Mouse (Mus musculus): ENCODE measurements around the gene Nrxn1. TPM values are rescaled to one million over a fixed set of nuclear protein-coding genes. Genes with fewer than 3 reads are reported as not detected.

The Nrxn1 gene
- polyA plus RNA-seq, 1 experiment from 2014 or later, result 2.0 TPM

GRCm38 (mm10) chr17:90088314-90088650 is 1004.6 kb downstream of the Nrxn1 start:
- 0 out of 2 replicates have a peak overlapping the region, but pooled peaks have one; percentile 45 for H3K9ac ChIP-seq (ENCODE audit: low read length)
- peak overlapping the region; percentile 62 for H3K4me2 ChIP-seq (ENCODE audit: low read length)
- peak overlapping the region; percentile 1 to 20; a peak in 3 of 4 replicates for H3K4me3 ChIP-seq (ENCODE audit: control insufficient read depth in 1 of 2, insufficient read depth in 1 of 2, low read depth in 1 of 2, low read length in 2 of 2)
- no peaks in the 10 kb centered on the region for H3K4me1 ChIP-seq (ENCODE audit: control insufficient read depth in 2 of 2, insufficient read depth in 2 of 2, low read length in 2 of 2)
- no peaks in the 10 kb centered on the region for H3K27me3 ChIP-seq (ENCODE audit: control insufficient read depth, insufficient read depth, low read length)
- H3K36me3 ChIP-seq (ENCODE audit: control insufficient read depth, insufficient read depth, low read length), result no peaks in the 10 kb centered on the region
- peak; percentile 54 for ATAC-seq (ENCODE audit: insufficient number of reproducible peaks, insufficient read depth, low FRiP score, low read depth)
- H3K27ac ChIP-seq (replicated peaks in 1 of 2; ENCODE audit: control insufficient read depth in 1 of 2, insufficient read depth in 1 of 2, low read depth in 2 of 2, low read length in 2 of 2), result no peak overlapping the region
- H3K9me3 ChIP-seq (ENCODE audit: control insufficient read depth, low read length), result no peaks in the 10 kb centered on the region
- 6% methylated on average over 12 of the region's 12 CpGs for WGBS

DNA sequence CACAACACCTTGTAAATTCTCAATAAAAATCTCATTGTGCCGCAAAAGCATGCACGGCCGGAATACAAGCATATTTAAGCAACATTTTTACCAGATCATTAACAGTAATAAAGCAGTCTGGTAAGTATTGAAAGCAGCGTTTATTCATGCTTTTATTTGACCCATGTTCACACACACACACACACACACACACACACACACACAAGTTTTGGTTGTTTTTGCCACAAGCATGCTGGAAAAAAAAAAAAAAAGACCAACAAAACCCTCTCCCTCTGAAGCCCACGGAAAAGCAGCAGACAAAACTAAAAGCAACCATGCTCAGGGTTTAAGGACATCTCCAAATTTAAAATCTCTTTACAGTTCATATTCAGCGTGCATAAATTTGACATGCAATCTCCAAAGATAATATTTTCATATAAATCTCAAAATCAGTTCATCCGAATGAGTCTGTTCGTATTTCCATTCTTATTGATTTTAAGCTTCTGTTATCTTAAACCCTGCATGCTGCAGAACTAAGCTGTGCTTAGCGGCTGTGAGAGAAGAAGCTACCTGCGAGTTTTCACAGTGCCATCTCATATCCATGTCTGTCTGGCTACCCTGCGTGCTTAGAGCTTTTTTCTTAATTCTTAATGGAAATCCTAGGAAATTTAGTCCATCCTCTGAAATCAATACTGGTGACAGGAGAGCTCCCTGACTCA is 1005.1 kb downstream of the Nrxn1 start:
- 68% methylated on average over 11 of the region's 11 CpGs for WGBS
- H3K4me3 ChIP-seq (ENCODE audit: control insufficient read depth in 1 of 2, insufficient read depth in 1 of 2, low read depth in 1 of 2, low read length in 2 of 2), result peak overlapping the region; percentile 1 to 20; a peak in 3 of 4 replicates
- H3K9ac ChIP-seq (ENCODE audit: low read length), result no peak overlapping the region
- no peak overlapping the region for H3K27ac ChIP-seq (replicated peaks in 1 of 2; ENCODE audit: control insufficient read depth in 1 of 2, insufficient read depth in 1 of 2, low read depth in 2 of 2, low read length in 2 of 2)
- H3K27me3 ChIP-seq (ENCODE audit: control insufficient read depth, insufficient read depth, low read length), result no peaks in the 10 kb centered on the region
- H3K36me3 ChIP-seq (ENCODE audit: control insufficient read depth, insufficient read depth, low read length), result no peaks in the 10 kb centered on the region
- H3K9me3 ChIP-seq (ENCODE audit: control insufficient read depth, low read length), result no peaks in the 10 kb centered on the region
- peak overlapping the region; percentile 62 for H3K4me2 ChIP-seq (ENCODE audit: low read length)
- no peak for ATAC-seq (ENCODE audit: insufficient number of reproducible peaks, insufficient read depth, low FRiP score, low read depth)
- H3K4me1 ChIP-seq (ENCODE audit: control insufficient read depth in 2 of 2, insufficient read depth in 2 of 2, low read length in 2 of 2), result no peaks in the 10 kb centered on the region

- Histone ChIP-seq H3K4me2 (ENCODE audit: low read length) (no peak overlapping the region), H3K36me3 (ENCODE audit: control insufficient read depth, insufficient read depth, low read length) (no peaks in the 10 kb centered on the region), H3K9ac (ENCODE audit: low read length) (no peak overlapping the region)
These were observed 1006.0 kb downstream of the Nrxn1 start for GRCm38 (mm10) chr17:90086826-90087225.

DNA sequence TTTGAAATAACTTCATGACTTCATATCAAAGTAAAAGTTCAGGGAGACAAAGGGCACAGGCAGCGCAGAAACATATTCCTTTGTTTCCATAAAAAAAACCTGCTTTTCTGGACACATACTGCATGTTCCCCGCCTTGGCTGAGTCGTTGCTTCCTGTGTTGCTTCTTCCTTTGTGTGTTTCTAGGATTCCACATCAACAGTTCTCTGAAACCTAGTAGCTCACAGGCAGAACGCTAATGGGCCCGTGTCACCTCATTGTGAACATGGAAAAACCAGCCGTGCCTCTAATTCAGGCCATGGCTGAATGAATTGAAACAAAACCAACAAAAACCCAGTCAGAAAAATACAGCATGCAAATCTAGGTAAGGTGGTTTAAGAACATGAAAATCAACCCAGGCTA is 1013.9 kb downstream of the Nrxn1 start:
- ATAC-seq (ENCODE audit: insufficient number of reproducible peaks, insufficient read depth, low FRiP score, low read depth), result no peak
- no peak overlapping the region for H3K4me2 ChIP-seq (ENCODE audit: low read length)
- H3K36me3 ChIP-seq (ENCODE audit: control insufficient read depth, insufficient read depth, low read length), result no peaks in the 10 kb centered on the region
- no peaks in the 10 kb centered on the region for H3K9me3 ChIP-seq (ENCODE audit: control insufficient read depth, low read length)
- 66% methylated on average over 6 of the region's 6 CpGs for WGBS
- H3K27ac ChIP-seq (replicated peaks in 1 of 2; ENCODE audit: control insufficient read depth in 1 of 2, insufficient read depth in 1 of 2, low read depth in 2 of 2, low read length in 2 of 2), result no peak overlapping the region
- H3K4me3 ChIP-seq (ENCODE audit: control insufficient read depth in 1 of 2, insufficient read depth in 1 of 2, low read depth in 1 of 2, low read length in 2 of 2), result no peak overlapping the region
- H3K9ac ChIP-seq (ENCODE audit: low read length), result no peak overlapping the region
- no peaks in the 10 kb centered on the region for H3K27me3 ChIP-seq (ENCODE audit: control insufficient read depth, insufficient read depth, low read length)
- H3K4me1 ChIP-seq (ENCODE audit: control insufficient read depth in 2 of 2, insufficient read depth in 2 of 2, low read length in 2 of 2), result no peaks in the 10 kb centered on the region

More at GRCm38 (mm10) chr17:90086826-90087225, 1006.0 kb downstream of the Nrxn1 start:
- no peak for ATAC-seq (ENCODE audit: insufficient number of reproducible peaks, insufficient read depth, low FRiP score, low read depth)
- H3K27ac ChIP-seq (replicated peaks in 1 of 2; ENCODE audit: control insufficient read depth in 1 of 2, insufficient read depth in 1 of 2, low read depth in 2 of 2, low read length in 2 of 2), result no peak overlapping the region
- H3K27me3 ChIP-seq (ENCODE audit: control insufficient read depth, insufficient read depth, low read length), result no peaks in the 10 kb centered on the region
- no peak overlapping the region for H3K4me3 ChIP-seq (ENCODE audit: control insufficient read depth in 1 of 2, insufficient read depth in 1 of 2, low read depth in 1 of 2, low read length in 2 of 2)
- 38% methylated on average over 1 of the region's 1 CpGs for WGBS
- H3K9me3 ChIP-seq (ENCODE audit: control insufficient read depth, low read length), result no peaks in the 10 kb centered on the region
- H3K4me1 ChIP-seq (ENCODE audit: control insufficient read depth in 2 of 2, insufficient read depth in 2 of 2, low read length in 2 of 2), result no peaks in the 10 kb centered on the region

- Histone ChIP-seq H3K4me2 (ENCODE audit: low read length) (no peak overlapping the region), H3K27ac (replicated peaks in 1 of 2; ENCODE audit: control insufficient read depth in 1 of 2, insufficient read depth in 1 of 2, low read depth in 2 of 2, low read length in 2 of 2) (no peak overlapping the region), H3K4me3 (ENCODE audit: control insufficient read depth in 1 of 2, insufficient read depth in 1 of 2, low read depth in 1 of 2, low read length in 2 of 2) (no peak overlapping the region), H3K9ac (ENCODE audit: low read length) (no peak overlapping the region), H3K27me3 (ENCODE audit: control insufficient read depth, insufficient read depth, low read length) (no peaks in the 10 kb centered on the region), H3K4me1 (ENCODE audit: control insufficient read depth in 2 of 2, insufficient read depth in 2 of 2, low read length in 2 of 2) (no peaks in the 10 kb centered on the region), H3K36me3 (ENCODE audit: control insufficient read depth, insufficient read depth, low read length) (no peaks in the 10 kb centered on the region), H3K9me3 (ENCODE audit: control insufficient read depth, low read length) (no peaks in the 10 kb centered on the region)
- no peak for ATAC-seq (ENCODE audit: insufficient number of reproducible peaks, insufficient read depth, low FRiP score, low read depth)
- 50% methylated on average over 3 of the region's 3 CpGs for WGBS
These were observed 1014.4 kb downstream of the Nrxn1 start for GRCm38 (mm10) chr17:90078488-90078887.

DNA sequence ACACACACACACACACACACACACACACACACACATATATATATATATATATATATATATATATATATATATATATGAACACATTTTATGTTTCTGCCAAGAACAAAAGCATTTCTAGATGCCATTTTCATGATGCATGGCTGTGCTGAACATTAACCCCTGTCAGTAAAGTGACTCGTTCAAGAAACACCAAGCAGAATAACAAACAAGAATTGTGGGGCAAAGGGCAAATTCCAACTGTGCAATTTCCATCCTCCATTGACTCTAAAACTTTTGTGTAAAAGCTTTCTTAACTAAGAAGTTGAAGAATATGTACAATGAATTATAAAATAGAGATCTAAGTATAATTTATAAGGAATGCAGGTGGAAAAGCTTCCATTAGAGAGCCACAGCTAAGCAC is 1030.0 kb downstream of the Nrxn1 start:
- 56% methylated on average over 1 of the region's 1 CpGs for WGBS
- Histone ChIP-seq H3K36me3 (ENCODE audit: control insufficient read depth, insufficient read depth, low read length) (no peaks in the 10 kb centered on the region), H3K27me3 (ENCODE audit: control insufficient read depth, insufficient read depth, low read length) (no peaks in the 10 kb centered on the region), H3K4me3 (ENCODE audit: control insufficient read depth in 1 of 2, insufficient read depth in 1 of 2, low read depth in 1 of 2, low read length in 2 of 2) (no peak overlapping the region), H3K27ac (replicated peaks in 1 of 2; ENCODE audit: control insufficient read depth in 1 of 2, insufficient read depth in 1 of 2, low read depth in 2 of 2, low read length in 2 of 2) (no peak overlapping the region), H3K9me3 (ENCODE audit: control insufficient read depth, low read length) (no peaks in the 10 kb centered on the region), H3K9ac (ENCODE audit: low read length) (no peak overlapping the region), H3K4me1 (ENCODE audit: control insufficient read depth in 2 of 2, insufficient read depth in 2 of 2, low read length in 2 of 2) (no peaks in the 10 kb centered on the region), H3K4me2 (ENCODE audit: low read length) (no peak overlapping the region)
- ATAC-seq (ENCODE audit: insufficient number of reproducible peaks, insufficient read depth, low FRiP score, low read depth), result no peak

GRCm38 (mm10) chr17:90060872-90061271 is 1032.0 kb downstream of the Nrxn1 start:
- 68% methylated on average over 5 of the region's 5 CpGs for WGBS

GRCm38 (mm10) chr17:90060168-90060567 is 1032.7 kb downstream of the Nrxn1 start:
- no peaks in the 10 kb centered on the region for H3K9me3 ChIP-seq (ENCODE audit: control insufficient read depth, low read length)
- no peak overlapping the region for H3K9ac ChIP-seq (ENCODE audit: low read length)
- H3K27ac ChIP-seq (replicated peaks in 1 of 2; ENCODE audit: control insufficient read depth in 1 of 2, insufficient read depth in 1 of 2, low read depth in 2 of 2, low read length in 2 of 2), result no peak overlapping the region
- no peak overlapping the region for H3K4me2 ChIP-seq (ENCODE audit: low read length)
- H3K4me1 ChIP-seq (ENCODE audit: control insufficient read depth in 2 of 2, insufficient read depth in 2 of 2, low read length in 2 of 2), result no peaks in the 10 kb centered on the region
- no peak overlapping the region for H3K4me3 ChIP-seq (ENCODE audit: control insufficient read depth in 1 of 2, insufficient read depth in 1 of 2, low read depth in 1 of 2, low read length in 2 of 2)
- no peaks in the 10 kb centered on the region for H3K27me3 ChIP-seq (ENCODE audit: control insufficient read depth, insufficient read depth, low read length)
- 52% methylated on average over 3 of the region's 3 CpGs for WGBS
- no peaks in the 10 kb centered on the region for H3K36me3 ChIP-seq (ENCODE audit: control insufficient read depth, insufficient read depth, low read length)
- ATAC-seq (ENCODE audit: insufficient number of reproducible peaks, insufficient read depth, low FRiP score, low read depth), result no peak

More at GRCm38 (mm10) chr17:90060872-90061271, 1032.0 kb downstream of the Nrxn1 start:
- H3K9ac ChIP-seq (ENCODE audit: low read length), result no peak overlapping the region
- no peak overlapping the region for H3K27ac ChIP-seq (replicated peaks in 1 of 2; ENCODE audit: control insufficient read depth in 1 of 2, insufficient read depth in 1 of 2, low read depth in 2 of 2, low read length in 2 of 2)
- no peak overlapping the region for H3K4me2 ChIP-seq (ENCODE audit: low read length)
- H3K36me3 ChIP-seq (ENCODE audit: control insufficient read depth, insufficient read depth, low read length), result no peaks in the 10 kb centered on the region
- H3K4me3 ChIP-seq (ENCODE audit: control insufficient read depth in 1 of 2, insufficient read depth in 1 of 2, low read depth in 1 of 2, low read length in 2 of 2), result no peak overlapping the region
- no peaks in the 10 kb centered on the region for H3K4me1 ChIP-seq (ENCODE audit: control insufficient read depth in 2 of 2, insufficient read depth in 2 of 2, low read length in 2 of 2)
- H3K27me3 ChIP-seq (ENCODE audit: control insufficient read depth, insufficient read depth, low read length), result no peaks in the 10 kb centered on the region
- ATAC-seq (ENCODE audit: insufficient number of reproducible peaks, insufficient read depth, low FRiP score, low read depth), result no peak
- no peaks in the 10 kb centered on the region for H3K9me3 ChIP-seq (ENCODE audit: control insufficient read depth, low read length)

Measured in heart, embryonic 14.5 days (tissue).